Mouse (Mus musculus): ENCODE results near the gene Spata19.

DNA sequence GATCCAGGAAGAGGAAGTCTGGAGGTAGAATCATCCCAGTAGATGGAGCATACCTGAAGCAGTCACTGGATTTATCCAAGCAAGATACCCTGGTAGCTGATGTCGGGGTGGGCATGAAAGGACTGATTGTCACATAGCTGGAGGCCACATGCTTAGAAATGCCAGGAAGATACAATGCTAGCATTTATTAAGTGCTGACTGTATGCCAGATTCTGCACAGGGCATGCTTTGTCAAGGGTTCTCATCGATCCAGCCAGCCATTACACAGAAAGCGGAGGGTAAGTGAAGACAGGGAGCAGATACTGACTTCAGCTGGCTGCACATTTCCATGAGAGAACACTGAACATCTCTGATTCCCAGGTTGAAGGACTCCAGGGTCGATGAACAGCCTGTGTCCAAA lies 4.6 kb downstream of the Spata19 start:
- no peak for TF ChIP-seq POLR2A (IDR thresholded peaks at IDR 0.05; ENCODE audit: low read depth, low read length)
- no peak for TF ChIP-seq GABPA (IDR thresholded peaks at IDR 0.05; ENCODE audit: insufficient replicate concordance, low read depth, low read length)
- TF ChIP-seq POLR2AphosphoS2 (IDR thresholded peaks at IDR 0.05; ENCODE audit: low read depth, low read length), result no peak
- TF ChIP-seq CTCF (conservative IDR thresholded peaks at IDR 0.05 in 1 of 2, IDR thresholded peaks at IDR 0.05 in 1 of 2; ENCODE audit: low read depth in 2 of 2, low read length in 2 of 2), result no peak
